Mouse (Mus musculus) spleen, postnatal 10 days (tissue): ENCODE measurements at regions not wholly inside any gene's neighbourhood (a gene's known extent, or its start where the extent isn't known, plus 50 kb on each side); places are given as distances from the start of the nearest gene placed in this dataset.
A peak's percentile ranks its signal among the peaks of the same experiment; 100 is the strongest.

Experiments used
- DNase-seq, 2 experiments: peaks; one replicate each; pipeline ENCODE4 v3.0.0; 2021 to 2022; ENCODE audit warnings: low spot score in 2 of 2

DNA sequence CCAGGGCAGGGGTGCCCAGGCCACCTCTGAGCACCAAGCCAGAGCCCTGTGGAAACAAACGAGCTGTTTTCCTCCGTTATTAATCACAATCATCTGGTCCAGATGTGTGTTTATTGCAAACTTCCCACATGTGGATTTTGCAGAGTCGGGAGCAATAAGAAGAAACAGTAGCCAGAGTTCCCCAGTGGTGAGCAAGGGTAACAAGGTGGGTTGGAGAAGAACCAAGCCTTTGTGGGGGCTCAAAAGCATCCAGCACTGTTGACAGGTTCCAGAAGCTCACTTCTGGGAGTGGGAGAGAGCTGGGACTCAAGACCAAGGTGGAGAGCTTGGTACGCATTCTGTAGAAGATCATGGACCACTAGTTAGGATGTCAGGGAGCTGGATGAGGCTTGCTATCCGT is 63.6 kb downstream of the Hif1an start:
- DNase-seq, result no peak

DNA sequence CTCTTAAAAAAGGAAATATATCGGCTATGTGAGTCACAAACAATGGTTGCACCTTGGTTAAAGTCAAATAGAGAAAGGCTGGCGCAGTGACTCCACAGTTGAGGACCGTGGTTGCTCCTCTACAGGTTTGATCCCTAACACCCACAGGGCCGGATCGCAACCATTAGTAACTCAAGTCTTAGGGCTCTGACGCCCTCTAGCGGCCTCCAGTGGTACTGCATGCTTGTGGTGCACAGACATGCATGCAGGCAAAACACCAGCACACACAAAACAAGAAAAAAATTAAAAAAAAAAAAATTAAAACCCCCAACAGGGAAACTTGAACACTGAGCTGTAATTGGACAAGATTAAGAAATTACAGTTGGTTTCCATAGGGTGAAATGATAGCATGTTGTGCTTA is 67.1 kb downstream of the Hif1an start:
- DNase-seq, result peak in 1 of 2 experiments; percentile 27

DNA sequence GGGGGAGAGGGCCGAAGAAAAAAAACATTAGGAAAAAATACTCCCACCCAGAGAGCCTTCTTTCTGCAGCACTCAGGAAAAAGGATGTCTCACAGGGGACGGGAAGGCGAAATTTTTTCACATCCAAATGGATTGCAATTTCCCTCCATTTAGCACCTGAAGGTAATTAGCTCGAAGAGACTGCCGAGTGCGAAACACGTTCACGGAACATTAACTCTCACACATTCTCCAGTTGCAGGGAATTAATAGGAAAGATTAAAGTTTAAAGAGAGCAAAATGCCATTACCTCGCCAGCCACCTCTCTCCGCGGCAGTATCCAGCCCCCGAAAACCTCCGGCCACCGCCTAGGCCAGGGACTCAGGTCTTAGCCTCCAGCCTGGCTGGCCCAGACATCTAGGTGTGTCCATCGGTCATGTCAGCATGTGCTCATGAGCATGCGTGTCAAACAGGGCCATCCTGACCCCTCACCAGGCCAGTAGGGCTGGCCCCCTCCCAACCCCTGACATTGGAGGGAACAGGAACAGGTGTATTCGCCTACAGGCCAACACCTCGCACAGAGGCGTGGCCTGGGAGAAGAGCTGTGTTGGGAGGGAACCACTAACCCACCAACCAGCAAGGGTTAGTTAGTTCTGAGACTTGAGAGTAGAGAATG is 68.8 kb downstream of the Hif1an start:
- no peak for DNase-seq

DNA sequence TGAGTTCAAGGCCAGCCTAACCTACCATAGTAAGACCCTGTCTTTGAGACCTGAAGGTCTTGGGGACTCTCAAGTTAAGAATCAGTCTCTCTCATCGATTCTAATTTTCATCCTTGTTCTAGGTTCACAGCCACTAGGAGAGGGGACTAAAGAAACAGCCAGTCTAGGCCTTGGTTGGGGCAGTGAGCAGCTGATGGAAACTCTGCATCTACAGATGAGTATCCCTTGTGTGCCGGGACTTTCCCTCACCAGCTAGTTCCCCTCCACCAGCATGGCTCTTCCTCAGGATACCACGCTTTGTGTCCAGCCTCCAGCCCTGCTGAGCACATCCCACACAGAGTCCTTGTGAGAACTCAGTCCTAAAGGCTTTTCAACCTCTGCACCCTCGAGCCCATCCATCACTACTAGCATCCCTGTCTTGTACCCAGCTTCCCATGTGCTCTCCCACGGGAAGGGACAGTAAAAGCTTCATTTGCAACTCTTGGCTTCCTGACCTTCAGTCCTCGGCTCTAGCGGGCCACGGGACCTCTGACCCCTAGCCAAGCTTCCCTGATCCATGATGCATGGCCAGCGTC is 74.6 kb downstream of the Hif1an start:
- no peak for DNase-seq

DNA sequence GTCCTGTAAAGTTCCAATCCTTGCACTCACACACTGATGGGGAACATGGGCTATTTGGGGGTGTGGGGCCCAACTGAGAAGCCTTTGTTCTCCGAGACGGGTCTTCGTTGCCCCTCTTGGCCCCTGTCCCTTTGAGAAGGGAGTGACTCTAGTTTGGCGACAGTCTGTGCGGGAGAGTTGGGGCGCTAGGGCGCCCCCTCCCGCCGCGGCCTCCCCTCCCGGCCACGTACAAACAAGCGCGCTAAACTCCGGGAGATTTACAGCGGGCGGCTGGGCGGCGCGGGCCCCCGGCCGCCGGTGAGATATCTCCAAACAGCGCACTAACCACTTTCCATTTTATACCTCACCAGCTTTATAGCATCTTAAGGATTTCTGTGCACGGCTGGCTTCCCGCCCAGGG is 77.4 kb downstream of the Hif1an start:
- DNase-seq, result no peak

DNA sequence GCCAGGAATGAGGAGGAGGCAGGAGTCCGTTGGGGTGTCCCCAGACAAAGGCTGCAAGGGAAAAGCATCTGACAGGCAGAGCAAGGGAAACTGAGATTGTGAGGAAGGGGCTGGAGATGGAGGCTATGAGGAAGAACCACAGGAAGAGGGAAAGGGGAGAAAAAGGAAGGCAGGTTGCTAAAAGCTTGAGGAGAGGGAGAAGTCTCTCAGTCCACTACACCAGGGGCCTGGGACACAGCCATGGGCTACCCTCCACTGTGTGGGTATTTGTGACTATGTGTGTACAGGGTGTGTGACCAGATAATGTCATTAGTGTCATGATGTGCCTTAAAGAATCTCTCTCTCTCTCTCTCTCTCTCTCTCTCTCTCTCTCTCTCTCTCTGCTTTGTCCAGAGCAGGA is 77.9 kb downstream of the Hif1an start:
- DNase-seq, result no peak

DNA sequence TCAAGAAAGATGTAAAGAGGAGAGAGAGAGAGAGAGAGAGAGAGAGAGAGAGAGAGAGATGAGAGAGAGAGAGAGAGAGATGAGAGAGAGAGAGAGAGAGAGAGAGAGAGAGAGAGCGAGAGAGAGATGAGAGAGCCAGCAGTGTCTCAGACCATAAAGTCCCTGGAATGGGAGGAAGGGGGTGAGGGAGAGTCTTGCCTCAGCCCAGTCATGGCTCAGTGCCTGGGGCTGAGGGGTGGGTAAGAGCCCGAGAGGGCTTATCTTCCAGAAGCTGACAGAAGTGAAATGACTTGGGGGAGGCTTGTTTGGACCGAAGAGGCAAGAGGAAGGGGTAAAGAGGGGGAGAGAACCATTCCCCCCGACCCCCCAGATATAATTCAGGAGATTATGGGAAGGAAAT is 79.6 kb downstream of the Hif1an start:
- DNase-seq, result no peak

DNA sequence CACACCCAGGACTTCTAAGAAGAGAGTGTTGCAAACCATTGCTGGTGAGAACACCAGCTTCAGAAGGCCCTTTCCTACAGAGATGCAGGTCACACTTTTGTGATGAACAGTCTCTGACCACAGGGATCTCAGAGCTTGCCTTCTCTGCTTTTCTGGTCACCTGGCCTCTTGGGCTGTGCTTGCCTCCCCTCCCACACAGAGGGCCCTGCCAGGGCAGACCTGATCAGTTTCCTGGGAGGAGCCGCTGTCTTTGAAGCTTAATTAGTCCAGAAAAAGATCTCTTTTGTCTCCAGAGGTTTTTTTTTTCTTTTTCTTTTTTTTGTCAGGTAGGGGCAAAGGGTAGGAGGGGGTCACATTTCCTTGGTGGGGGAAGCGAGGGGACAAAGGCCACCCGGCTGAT is 81.7 kb downstream of the Hif1an start:
- no peak for DNase-seq

DNA sequence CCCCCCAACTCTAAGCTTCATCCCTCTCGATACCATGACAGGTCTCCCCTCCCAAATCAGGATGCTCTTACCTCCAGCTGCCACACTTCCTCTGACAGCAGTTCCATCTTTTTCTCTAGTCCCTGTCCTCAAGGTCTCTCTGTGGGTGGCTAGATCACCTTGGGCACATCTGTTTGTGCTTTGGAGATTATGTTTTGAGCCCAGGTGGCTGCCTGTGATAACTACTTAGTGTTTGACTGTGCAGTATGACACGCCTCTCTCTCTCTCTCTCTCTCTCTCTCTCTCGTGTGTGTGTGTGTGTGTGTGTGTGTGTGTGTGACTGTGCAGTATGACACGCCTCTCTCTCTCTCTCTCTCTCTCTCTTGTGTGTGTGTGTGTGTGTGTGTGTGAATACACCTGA is 82.3 kb downstream of the Hif1an start:
- no peak for DNase-seq

DNA sequence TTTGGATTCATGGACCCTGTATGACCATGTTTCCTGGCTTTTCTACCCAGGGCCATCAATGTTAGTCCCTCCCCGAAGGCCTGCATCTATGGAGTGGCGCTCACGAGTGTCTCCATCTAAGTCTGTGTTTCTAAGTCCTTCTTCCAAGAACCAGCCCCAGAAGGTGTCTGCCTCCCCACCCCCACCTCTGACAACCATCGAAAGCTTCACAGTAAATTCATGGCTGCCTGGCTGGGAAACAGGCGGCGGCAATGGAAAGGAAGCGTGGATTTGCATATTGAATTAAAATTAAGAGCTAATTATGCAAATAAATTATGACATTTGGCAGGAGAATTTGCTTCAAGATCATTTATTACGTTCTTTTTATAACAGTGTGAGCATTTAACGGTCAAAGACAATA is 83.9 kb downstream of the Hif1an start:
- no peak for DNase-seq

DNA sequence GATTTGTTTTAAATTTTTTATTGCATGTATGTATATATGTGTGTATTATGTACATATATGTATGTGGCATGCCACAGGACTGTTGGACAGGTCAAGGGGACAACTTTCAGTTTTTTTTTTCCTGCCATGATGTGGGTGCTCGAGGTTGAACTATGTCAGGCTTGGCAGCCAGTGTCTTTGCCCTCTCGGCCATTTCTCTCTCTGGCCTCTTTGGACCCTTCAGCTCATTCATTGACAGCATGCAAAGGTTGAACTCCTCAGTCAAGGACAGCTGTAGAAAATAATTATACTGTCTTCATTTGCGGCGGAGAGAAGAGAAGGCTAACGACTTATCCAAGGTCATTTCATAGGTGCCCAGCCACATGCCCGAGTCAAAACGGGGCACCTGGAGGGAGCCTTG is 86.6 kb downstream of the Hif1an start:
- no peak for DNase-seq

DNA sequence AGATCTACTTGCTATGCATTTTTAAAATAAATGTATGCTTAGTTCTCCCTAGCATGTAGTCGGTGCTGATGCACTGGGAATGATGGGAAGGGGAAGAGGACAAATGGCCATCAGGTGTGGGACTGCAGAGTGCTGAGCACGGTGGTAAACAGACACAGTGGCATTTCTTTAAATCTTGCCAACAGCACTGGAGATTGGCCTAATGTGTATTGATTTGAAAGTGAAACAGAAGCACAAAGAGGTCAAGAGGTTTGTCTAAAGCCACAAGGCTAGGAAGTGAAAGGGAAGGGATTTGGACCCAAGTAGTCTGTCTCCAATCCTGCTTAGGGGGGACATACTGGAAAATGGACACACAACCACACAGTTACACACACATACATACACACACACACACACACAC is 88.2 kb downstream of the Hif1an start:
- no peak for DNase-seq

DNA sequence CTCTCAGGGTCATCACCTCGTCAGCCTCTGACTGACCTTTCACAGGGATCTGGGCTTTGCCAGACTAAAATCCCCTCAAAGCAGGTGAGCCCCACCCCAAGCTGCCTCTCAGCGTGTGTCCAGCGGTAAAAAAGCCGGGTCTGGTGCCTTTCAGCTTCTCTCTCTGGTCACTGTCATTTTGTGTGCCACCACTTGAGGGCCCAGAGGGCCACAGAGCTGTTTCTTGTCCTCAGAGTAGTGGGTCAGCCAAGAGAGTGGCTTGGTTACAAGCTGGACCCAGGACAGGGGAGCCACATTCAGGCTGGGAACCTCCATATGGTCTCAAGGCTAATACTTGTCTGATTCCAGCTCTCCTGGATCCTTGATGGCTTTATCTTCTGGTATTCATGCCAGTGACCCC is 89.0 kb downstream of the Hif1an start:
- no peak for DNase-seq

DNA sequence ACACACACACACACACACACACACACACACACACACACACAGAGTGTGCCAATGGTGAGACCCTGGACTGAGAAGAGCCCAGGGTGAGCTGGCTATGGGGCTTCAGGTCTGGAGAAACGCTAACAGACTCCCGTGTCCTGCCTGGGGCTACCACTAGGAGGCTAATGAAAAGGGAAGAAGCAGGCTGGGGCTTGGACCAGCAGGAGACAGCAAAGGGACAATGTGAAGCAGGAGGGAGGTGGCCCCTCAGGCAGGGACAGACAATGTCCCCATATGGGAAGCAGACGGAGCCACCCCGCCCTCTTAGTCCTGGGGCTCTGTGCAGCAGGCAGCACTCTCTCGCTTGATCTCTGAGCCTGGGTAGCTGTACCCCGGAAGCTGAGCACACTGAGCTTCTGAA is 93.1 kb downstream of the Hif1an start:
- peak in 1 of 2 experiments; percentile 35 for DNase-seq

DNA sequence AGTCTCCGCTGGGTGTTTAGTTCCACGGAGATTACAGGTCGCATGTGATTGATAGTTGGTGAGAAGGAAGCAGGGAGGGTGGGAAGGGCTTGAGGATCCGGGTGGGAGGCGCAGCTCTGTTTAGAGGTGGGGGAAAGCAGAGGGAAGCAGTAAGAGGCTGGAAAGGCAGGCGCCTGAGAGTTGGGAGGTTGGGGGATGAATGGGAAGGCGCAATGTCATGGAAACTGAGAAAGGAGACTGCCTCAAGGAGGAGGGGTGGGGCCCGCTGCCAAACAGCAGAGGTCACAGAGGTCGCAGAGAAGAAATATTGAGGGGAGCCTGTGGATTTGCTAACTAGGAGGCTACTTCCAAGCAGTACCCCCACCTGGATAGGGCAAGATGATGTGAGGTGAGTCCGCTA is 96.5 kb upstream of the Pax2 start:
- no peak for DNase-seq

DNA sequence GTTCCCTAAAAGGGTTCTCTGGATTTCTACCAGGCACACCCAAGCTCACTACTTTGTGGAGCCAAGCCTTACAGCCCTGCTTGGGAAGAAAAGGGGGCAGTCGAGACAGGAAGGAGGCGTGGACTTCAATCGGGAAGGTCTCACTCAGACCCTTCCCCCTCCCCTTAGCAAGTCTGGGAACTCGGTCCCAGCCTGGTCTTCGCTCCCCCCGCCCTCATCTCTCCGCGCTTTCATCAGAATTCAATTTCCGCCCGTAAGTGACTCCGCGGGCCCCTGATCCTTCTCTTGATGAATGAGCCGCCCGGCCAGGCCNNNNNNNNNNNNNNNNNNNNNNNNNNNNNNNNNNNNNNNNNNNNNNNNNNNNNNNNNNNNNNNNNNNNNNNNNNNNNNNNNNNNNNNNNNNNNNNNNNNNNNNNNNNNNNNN is 86.3 kb upstream of the Pax2 start:
- no peak for DNase-seq

DNA sequence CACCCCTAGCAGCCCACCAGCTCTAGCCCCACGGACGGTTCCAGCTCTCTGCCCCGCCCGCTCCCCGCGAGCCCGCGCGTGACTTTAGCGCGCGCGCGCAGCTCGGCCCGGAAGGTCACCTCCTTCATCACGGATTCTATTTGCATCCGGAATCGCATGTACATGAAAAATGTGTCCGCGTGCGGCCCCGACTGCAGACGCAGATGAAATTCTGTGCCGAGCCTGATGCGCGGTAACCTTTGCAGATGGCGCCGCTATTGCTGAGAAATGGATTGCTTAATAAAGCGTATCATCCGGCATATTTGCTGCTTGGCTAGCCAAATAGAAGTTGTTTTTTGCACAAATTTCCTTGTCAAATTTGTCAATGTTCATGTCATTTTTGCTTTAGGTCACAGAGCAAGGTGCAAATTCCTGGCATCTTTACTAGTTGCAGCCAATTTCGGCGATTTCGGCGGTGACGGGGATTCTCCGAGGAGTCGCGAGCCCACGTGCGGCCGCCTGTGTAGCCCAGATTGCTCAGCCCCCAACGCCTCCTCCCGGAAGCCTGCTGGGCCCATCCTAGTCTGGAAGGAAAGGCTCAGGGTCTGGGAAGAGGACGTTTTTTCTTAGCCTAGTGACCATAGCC is 81.1 kb upstream of the Pax2 start:
- no peak for DNase-seq

DNA sequence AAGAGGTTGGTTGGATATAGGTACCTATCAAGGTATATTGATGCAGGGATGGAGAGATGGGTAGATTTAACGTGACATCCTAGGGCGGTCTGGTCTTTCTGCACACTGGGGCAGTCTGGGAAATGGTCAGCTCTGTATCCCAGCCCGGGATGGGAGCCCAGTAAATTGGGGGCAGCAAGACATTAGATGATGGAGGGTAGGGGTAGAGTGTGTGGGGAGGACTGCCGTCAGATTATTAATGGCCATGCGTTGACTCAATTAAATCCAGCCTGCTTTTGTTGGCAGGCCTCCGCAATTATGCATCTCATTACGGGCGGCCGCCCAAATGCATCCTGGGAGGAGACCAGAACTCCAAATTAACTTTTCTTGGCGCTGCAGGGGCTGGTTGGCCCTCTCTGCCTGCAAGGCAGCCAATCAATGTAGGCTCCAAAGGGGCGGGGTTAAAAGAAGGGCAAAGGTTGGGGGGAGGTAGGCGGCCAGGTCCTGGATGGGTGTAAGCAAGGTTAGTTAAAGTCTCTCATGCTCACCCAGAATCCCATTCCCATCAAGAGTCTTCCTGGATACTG is 79.2 kb upstream of the Pax2 start:
- no peak for DNase-seq

DNA sequence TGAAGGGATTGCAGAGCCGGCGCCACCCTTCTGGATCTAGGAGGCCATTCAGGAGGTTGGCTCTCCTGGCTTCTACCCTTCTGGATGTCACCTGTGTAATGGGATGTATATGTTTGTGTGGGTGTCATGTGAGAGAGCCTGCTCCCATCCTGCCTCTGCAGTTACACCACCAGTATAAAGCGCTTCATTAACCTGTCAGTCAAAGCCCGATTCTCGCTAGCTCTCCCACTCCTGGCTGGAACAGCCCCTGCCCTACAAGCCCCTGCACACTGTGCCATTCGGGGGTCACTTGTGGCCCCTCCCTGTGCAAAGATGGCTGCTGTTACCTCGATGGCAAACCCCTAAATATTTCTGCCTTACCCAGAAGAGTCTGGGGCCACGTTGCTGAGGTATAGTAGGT is 78.5 kb upstream of the Pax2 start:
- no peak for DNase-seq

DNA sequence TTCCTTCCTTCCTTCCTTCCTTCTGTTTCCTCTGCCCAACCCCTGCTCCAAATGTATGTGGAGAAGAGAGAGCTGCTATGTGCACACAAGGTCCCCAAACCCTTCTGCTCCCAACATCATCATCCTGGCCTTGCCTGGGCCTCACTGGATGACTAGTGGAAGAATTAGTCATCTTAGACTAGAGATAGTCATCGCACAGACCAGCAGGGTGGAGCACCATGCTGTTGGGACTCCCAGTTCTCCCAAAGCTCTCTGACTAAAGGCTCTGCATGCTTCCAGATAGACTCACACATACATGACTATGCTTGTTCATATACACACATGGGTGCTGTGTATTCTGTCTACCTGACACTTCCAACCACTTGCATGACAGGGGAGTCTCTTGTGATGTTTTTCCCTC is 77.2 kb upstream of the Pax2 start:
- no peak for DNase-seq

DNA sequence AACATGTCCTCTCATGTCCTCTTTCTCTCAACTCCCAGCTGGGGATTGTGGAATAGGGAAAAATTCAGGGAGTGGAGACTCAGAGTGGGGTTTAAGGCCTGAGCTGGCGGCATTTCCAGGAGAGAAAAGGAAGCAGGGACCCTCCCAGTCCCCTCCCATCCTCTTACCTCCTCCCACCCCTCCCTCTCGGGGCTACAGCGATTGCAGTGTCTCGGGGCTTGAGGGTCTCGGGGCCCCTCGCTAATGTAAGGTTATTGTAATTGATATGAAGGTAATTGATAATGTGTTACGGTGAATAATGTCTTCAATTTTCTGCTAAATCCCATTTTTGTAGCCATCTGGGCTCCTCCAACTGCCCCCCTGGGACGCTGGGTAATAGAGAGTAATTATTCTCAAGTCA is 74.2 kb upstream of the Pax2 start:
- no peak for DNase-seq

DNA sequence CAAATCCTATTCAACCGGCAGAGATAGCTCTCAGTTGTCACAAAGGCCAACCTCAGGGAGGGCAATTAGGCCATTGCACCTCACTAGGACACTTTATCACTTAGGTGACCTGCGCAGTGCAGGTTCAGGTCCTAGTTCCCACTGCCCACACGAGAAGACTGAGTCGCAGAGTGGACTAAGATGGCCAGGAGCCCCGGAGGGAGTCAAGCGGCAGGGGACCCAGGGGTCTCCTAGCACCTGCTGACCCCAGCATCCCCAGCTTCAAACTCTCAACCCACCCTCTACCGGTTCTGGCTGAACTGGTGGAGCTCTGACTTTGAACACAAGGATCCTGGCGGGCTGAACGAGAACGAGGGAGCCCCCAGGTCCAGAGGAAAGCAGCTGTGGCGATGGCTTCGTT is 72.7 kb upstream of the Pax2 start:
- no peak for DNase-seq

DNA sequence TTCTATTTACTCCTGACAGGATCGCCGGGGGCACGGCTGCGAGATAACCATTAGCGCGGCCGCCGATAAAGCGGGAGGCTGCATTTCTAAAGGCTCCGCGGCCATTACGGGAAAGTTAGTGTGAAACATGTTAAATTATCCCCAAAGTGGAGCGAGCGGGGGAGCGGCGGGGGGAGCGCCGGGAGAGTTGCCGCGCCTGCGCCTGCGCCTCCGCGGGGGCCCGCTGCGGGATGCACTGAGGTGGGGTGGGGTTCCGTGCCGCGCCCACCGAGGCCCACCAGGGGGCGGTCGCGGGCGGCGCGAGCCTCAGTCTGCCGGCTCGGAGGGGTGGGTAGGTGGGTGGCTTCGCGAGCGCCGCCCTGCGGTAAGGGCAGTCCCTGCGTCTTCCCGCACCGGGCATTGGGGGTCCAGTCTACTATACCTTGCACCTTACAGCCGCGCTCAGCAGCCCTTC is 71.8 kb upstream of the Pax2 start:
- peak; percentile 9 to 44 for DNase-seq
